Mouse (Mus musculus): Measurements from ENCODE around the gene Gipc1.

Gene Gipc1

GRCm38 (mm10) chr8:83649699-83650098 is 2.8 kb upstream of the Gipc1 start:
- no peak for DNase-seq (ENCODE audit: low spot score)

- no peak for DNase-seq (ENCODE audit: low spot score)
Observed at GRCm38 (mm10) chr8:83652744-83653661, 526 bp downstream of the Gipc1 start.

GRCm38 (mm10) chr8:83653662-83654017 is 1.2 kb downstream of the Gipc1 start:
- DNase-seq (ENCODE audit: low spot score): no peak

GRCm38 (mm10) chr8:83654725-83655124 is 2.2 kb downstream of the Gipc1 start:
- no peak for DNase-seq (ENCODE audit: low spot score)

GRCm38 (mm10) chr8:83656043-83656442 is 3.6 kb downstream of the Gipc1 start:
- DNase-seq (ENCODE audit: low spot score): no peak

GRCm38 (mm10) chr8:83656484-83657246 is 4.2 kb downstream of the Gipc1 start:
- no peak for DNase-seq (ENCODE audit: low spot score)

- DNase-seq (ENCODE audit: low spot score): no peak
Observed at GRCm38 (mm10) chr8:83660545-83660944, 8.1 kb downstream of the Gipc1 start.

GRCm38 (mm10) chr8:83660995-83661680 is 8.7 kb downstream of the Gipc1 start:
- no peak for DNase-seq (ENCODE audit: low spot score)

- DNase-seq (ENCODE audit: low spot score): peak; percentile 76
Observed at GRCm38 (mm10) chr8:83662421-83662826, 9.9 kb downstream of the Gipc1 start.

GRCm38 (mm10) chr8:83664096-83664495 is 11.6 kb downstream of the Gipc1 start:
- DNase-seq (ENCODE audit: low spot score): no peak

- no peak for DNase-seq (ENCODE audit: low spot score)
Observed at GRCm38 (mm10) chr8:83664931-83665625, 12.6 kb downstream of the Gipc1 start.

- DNase-seq (ENCODE audit: low spot score): no peak
Observed at GRCm38 (mm10) chr8:83665969-83666865, 13.7 kb downstream of the Gipc1 start, which contains the start of gene Ptger1. Ptger1 (plus strand) TSS chr8:83666678.

- DNase-seq (ENCODE audit: low spot score): no peak
Observed at GRCm38 (mm10) chr8:83666866-83667234, 14.4 kb downstream of the Gipc1 start.

- no peak for DNase-seq (ENCODE audit: low spot score)
Observed at GRCm38 (mm10) chr8:83667526-83667925, 15.0 kb downstream of the Gipc1 start.

GRCm38 (mm10) chr8:83668010-83668916 is 15.8 kb downstream of the Gipc1 start:
- peak; percentile 73 for DNase-seq (ENCODE audit: low spot score)

- no peak for DNase-seq (ENCODE audit: low spot score)
Observed at GRCm38 (mm10) chr8:83669013-83669412, 16.5 kb downstream of the Gipc1 start.

GRCm38 (mm10) chr8:83672936-83673335 is 20.5 kb downstream of the Gipc1 start:
- no peak for DNase-seq (ENCODE audit: low spot score)

- no peak for DNase-seq (ENCODE audit: low spot score)
Observed at GRCm38 (mm10) chr8:83674497-83674896, 22.0 kb downstream of the Gipc1 start.

GRCm38 (mm10) chr8:83679866-83680265 is 27.4 kb downstream of the Gipc1 start:
- DNase-seq (ENCODE audit: low spot score): no peak

GRCm38 (mm10) chr8:83680603-83681002 is 28.1 kb downstream of the Gipc1 start:
- DNase-seq (ENCODE audit: low spot score): no peak
